Mouse (Mus musculus) testis, postnatal 10 days (tissue): ENCODE results near the gene Taf12.
"Not testable (repeated sequence)": the region's sequence is repeated elsewhere in the genome, so short reads cannot be mapped to it uniquely, and the experiment has no call there.

Experiments used
- DNase-seq: peaks from one replicate; pipeline ENCODE4 v3.0.0; 2021; ENCODE audit warnings: low spot score

The Taf12 gene

GRCm38 (mm10) chr4:132269740-132270560 lies 4.2 kb upstream of the Taf12 start:
- DNase-seq = peak; percentile 91

GRCm38 (mm10) chr4:132273166-132273565 lies 1.0 kb upstream of the Taf12 start:
- peak; percentile 63 for DNase-seq

DNA sequence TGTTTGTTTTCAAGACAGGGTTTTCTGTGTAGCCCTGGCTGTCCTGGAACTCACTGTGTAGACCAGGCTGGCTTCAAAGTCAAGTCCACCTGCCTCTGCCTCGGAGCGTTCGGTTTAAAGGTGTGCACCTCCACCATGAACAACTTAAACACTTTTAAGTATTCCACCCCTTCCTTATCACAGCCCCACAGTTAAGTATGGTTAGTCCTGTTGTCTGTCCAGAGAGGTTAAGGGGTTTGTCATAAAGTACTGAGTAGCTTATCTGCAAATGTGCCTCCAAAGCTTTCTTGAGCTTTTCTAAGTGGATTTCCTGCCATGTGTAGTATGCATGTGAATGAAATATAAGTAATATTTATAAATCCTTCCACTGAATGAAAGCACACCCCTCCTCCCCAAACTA lies 1.8 kb downstream of the Taf12 start:
- DNase-seq = no peak

DNA sequence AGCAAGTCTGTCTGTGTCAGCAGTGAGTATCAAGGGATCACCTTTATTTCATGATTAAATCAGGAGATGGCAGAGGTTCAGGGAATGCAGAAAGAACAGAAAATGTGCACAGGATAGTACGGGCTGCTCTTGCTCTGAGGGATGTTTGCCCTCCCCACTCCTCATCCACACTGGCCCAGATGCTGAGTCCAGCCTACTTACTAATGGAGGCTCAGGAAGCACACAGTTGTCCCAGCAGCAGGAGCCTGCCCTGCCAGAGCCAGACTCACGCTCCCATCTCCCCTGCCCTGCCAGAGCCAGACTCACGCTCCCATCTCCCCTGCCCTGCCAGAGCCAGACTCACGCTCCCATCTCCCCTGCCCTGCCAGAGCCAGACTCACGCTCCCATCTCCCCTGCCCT lies 14.7 kb downstream of the Taf12 start:
- not testable (repeated sequence) for DNase-seq

- DNase-seq = no peak
Observed at GRCm38 (mm10) chr4:132291056-132291455, 16.9 kb downstream of the Taf12 start.

- no peak for DNase-seq
Observed at GRCm38 (mm10) chr4:132291624-132292335, 17.6 kb downstream of the Taf12 start.

DNA sequence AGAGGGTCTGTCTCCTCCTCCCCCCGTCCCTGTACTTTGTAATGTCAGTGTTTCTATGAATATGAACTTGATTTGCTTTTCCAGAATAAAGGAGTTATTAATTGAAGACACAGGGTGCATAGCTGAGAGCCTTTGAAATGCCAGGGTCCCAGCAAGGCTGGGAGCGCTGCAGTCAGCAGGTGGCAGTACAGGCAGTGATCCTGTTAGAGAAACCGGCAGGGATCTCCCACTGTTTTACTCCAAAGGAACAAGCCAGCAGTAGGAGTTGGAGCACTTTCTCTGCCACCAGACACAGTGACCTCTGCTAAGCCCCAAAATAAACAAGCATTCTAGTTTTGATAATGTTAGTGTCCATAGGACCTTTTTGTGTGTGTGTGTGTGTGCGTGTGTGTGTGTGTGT lies 18.8 kb downstream of the Taf12 start:
- DNase-seq = peak; percentile 84

- no peak for DNase-seq
Observed at GRCm38 (mm10) chr4:132293682-132294240, 19.6 kb downstream of the Taf12 start.

GRCm38 (mm10) chr4:132295696-132296390 lies 21.7 kb downstream of the Taf12 start:
- no peak for DNase-seq

DNA sequence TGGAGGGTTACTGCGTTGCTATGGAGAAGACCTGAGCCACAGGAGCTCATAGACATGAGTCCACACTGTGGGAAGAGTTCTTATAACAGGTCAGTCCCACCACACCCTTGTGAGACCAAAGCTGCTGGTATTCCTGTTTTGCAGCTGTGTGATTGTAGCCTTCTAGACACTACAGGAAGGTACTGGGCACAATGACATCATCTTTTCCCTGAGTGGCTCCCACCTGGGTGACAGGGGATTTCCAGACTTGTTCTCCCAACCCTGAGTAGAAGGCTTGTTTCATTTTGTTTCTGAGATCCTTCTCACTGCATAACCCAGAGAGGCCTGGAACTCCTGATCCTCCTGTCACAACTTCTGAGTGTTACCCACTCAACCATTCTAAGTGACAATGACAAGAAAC lies 25.7 kb downstream of the Taf12 start:
- DNase-seq = no peak

DNA sequence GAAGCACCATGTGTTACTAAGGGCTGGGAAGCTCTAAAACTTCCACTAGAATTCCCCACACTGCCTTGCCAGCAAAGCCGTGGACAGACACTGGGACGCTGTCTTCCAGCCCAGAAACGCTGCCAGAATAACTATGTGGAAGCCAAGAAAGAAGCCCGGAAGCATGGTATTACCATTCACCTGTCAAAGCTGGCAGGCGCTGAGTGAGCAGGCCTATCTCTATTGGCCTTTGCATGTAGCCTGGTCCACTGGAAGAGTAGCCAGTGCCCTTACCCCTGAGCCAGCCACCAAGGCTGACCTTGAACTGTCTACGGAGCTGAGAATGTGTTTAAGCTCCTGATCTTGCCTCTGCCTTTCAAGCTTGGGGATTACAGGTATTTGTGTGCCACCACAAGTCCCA lies 27.3 kb downstream of the Taf12 start:
- no peak for DNase-seq

DNA sequence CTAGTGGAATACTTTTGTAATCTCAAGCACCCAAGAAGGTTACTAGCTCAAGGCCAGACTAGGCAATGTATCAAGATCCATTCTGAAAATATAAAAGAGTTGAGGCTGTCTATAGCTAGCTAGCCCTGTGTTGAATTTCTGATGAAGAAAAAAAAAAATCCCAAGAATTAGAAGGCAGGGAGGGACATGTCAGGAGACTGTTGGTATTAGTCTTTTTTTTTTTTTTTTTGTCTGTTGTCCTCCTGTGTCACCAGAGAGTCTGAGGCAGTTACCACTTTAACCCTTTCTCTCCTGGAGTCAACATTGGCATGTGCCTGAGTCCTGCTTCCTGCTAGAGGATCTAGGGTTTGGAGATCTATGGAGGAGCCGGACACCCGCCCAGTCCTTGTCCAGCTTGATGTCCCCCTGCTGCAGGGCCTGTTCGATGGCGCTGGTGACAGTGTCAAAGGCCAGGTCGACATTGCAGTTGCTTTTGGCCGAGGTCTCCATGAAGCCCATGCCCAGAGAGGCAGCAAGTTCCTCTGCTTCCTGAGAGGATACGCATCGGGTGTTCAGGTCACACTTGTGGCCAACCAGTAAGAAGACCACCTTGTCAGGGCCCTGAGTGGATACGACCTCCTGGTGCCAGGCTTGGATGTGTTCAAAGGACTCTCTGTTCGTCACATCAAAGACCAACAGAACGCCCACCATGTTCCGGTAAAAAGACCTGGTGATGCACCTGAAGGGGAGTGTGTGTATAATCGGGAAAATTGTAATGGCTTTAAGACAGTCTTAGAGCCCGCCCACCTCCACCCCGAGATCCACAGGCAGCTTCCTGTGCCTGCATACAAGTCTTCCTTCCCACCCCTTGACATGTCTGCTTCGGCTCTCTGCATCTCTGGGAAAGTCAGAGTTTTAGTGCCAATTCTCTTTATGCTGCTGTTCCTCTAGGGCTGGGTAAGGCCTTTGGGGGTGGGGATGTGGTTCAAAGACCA lies 28.1 kb downstream of the Taf12 start:
- DNase-seq = no peak

DNA sequence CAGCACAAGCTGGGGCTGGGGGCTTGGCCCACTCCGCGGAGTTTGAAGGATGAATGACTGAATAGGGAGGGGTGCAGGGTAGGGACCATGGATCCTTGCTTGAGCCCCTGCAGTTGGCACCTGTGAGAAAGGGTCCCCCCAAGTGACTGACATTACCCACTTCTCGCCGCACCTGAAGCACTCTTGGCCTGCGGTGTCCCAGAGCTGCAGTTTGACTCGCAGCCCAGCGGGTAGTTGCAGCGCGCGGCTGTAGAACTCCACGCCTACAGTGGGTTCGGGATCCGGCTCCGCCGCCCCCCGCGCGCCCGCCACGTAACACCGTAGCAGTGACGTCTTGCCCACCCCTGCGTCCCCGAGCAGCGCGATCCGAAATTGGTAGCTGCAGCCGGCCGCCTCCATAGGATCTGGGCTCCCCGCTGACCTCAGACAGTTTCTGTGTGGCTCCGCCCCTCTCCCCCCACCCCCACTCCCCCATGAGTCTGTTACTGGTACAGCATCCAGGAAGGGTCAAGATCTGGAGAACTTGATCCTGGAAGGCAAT lies 28.8 kb downstream of the Taf12 start, which contains the start of gene Rab42:
TSS of gene Rab42 (minus strand) at position 447 of the 541 bp plus-strand sequence.
- DNase-seq = peak; percentile 71

GRCm38 (mm10) chr4:132303484-132303883 lies 29.3 kb downstream of the Taf12 start:
- DNase-seq = not testable (repeated sequence)

DNA sequence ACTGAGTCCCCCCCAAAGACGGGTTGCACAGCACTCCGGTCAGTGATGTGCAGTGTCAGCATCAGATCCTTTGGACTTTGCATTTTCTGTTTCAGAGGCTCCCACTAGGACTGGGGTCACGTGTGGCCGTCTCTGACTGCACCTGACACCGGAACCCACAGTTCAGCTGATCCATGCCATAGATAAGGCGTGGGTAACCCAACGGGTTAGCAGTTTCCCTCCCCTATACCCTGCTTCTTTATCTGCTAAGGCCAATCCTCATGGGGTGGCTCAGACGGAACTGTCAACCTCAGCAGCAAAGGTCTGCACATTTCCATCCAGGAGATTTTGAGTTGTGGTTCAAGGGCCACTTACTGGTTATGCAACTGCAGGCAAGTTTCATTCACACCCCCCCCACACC lies 31.1 kb downstream of the Taf12 start:
- DNase-seq = no peak

DNA sequence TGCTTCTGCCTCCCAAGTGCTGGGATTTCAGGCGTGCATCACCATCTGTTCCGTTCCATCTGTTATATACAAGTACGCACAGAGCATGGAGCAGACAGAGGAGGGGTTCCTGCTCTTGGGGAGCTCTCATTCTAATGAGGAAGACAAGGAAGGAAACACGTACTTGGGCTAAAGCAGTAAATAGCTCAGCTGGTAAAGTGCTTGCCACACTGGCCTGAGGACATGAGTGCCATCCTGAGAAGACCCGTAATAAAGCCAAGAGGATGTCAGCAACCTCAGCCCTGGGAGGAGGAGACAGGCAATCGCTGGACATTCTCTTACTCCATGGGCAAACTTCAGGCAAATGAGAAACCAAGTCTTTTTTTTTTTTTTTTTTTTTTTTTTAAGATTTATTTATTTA lies 31.8 kb downstream of the Taf12 start:
- DNase-seq = no peak

- peak; percentile 88 for DNase-seq
Observed at GRCm38 (mm10) chr4:132308437-132309139, 34.4 kb downstream of the Taf12 start.

GRCm38 (mm10) chr4:132309140-132309848 lies 35.1 kb downstream of the Taf12 start:
- no peak for DNase-seq

DNA sequence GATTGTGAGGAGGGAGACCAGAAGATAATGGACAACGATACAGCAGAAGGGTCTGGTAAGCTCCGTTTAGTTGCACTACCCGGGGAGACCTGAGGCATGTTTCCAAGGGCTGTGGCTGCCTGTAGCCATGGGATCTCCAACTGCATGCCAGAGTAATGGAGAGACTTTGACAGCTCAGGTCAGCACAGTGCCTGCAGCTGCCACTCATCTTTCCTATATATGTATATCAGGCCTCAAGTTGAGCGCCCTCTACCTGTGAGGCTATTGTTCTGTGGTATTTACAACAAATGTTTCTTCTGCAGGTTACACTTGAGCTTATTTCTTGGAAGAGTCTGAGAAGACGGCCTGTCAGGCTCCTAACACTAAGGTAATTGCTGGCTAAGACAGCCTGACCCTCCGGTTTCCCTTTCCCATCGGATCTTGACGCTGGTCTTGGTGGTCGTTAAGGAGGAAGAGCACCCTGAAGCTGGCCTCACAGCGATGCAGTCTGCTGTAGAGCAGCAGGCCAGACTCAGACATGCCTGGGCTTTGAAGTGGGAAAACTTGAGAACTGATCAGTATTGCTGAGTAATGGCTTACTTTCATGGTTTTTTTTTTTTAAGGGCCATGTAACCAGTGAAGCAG lies 35.8 kb downstream of the Taf12 start:
- no peak for DNase-seq
